Mouse (Mus musculus) R1 (cell line): ENCODE data around the gene Sept3.
A peak's percentile ranks its signal among the peaks of the same experiment; 100 is the strongest.

Experiments
- DNase-seq: peaks from one replicate; pipeline ENCODE4 v3.0.0-alpha.2; 2018; ENCODE audit warnings: low read depth, low spot score

Gene Sept3

DNA sequence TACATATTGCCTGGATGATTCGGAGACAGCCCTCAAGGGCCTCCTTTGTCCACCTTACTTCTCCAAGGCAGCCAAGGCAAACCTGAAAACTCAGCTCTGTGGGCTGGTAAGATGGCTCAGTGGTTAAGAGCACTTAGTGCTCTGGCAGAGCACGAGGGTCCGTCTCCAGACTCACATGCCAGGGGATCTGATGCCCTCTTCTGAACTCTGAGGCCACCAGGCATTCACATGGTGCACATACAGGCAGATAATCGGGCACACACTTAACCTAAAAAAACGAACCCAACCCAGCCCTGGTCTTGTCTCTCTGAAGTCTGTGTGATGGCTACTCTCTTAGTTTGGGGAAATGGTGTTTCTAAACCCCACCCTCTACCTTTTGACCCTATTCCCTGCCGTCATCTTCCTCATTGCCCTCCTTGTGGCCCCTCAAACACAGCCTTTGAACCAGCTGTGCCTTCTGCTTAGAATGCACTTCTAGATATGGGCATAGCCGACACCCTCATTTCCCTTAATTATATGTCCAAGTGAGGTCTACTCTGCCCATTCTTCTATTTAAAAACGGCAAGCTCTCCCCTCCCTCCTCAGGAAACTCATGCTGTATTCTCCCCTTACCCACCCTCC, 65.1 kb downstream of the Sept3 start:
- DNase-seq = no peak

DNA sequence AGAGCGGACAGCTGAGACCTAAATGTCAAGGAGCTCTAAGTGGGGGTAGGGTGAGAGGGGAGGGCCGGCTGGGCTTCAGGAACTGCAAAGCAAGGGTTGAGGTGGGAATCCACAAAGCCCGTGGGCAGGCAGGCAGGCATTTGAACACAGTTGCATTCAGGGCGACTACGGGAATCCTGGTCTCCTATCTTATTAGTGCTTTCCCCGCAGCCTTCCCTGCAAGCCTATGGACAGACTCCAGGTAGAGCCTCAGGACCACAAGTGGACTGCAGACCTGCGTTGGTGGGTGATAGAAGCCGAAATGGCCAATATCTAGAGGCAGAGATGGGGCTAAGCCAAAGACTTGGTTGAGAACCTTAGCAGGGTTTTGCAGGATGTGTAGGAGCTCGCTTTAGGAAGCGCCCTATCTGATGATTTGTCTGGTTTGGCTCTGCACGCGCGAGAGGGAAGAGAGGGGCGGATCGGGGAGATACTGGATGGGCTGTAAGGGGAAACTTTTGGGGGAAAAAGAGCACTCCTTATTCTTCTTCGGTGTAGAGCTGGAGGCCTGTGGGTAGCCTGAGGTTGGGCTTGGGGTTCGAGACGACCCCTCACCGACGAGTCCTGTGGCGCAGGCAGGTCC, 65.8 kb downstream of the Sept3 start:
- DNase-seq = peak; percentile 36

DNA sequence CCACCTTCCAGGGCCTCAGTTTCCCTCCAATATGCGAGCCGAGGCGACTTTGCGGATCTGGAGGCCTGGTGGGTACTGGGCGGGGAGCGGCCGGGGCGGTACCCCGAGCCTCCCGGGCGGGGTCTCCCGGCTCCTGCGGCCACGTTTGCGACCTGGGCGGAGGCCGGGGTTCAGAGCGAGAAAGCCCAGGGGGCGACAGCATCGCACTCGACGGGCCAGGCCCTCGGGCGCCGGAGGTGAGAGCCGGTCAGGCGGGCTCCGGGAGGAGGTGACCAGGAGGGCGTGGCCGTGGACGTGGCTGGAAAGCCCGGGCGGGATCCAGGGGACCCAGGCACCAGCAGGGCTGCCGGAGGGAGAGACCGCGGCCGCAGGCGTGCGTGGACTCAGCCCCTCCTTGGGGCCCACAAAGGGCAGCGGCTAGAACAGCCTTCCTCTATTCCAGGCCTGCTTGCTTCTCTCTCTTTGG, 66.4 kb downstream of the Sept3 start:
- DNase-seq = no peak

DNA sequence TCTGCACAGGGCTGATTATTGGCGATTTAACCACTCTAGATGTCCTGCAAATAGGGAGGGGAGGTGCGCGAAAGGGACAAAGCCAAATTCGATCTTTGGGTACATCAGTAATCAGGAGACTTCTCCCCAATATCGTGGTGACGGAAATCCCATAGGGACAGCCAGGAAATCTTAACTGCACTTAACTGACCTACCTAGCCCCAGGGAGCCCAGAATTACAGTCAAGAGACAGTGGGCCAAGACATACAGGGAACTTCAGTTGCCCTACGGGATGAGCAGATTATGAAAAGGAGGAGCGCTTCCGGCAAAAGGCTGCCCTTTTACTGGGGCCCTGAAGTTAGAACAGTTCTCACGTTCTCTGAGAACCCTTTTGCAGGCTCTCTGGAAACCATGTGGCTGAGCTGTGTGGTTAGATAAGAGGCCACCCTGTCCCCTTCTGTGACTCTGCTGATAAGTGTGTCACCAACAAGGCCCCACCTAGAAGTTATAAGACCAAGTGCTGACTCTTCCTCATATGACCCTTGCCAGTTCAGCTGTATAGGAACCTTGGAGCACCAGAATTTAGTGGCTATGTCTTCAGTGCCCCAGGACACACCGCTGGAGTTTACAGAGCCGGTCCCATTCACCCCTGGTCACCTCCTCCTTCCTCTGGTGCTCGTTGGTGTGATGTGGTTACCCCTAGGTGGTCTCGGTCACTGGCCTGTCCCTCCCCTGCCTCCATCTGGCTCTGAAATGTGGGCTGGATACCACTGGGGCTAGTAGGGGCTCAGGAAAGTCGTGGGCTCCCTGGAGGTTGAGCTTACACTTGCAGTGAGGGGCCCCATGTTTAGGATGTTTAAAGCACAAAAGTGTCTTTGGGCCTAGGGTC, 67.2 kb downstream of the Sept3 start:
- DNase-seq = no peak

DNA sequence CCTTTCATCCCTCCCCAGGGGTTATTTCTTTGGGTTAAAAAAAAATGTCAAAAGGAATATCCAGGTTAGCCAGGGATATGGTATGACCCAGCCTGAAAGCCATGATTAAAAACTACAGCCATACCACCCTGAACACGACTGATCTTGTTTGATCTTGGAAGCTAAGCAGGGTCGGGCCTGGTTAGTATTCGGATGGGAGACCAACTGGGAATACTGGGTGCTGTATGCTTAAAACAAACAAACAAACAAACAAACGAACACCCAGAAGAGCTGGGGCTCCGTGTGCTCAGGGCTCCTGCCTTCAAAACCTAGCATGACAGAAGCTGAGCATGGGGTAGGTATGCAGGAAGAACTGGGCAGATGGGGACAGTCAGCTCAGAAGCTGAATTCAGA, 67.8 kb downstream of the Sept3 start:
- no peak for DNase-seq

DNA sequence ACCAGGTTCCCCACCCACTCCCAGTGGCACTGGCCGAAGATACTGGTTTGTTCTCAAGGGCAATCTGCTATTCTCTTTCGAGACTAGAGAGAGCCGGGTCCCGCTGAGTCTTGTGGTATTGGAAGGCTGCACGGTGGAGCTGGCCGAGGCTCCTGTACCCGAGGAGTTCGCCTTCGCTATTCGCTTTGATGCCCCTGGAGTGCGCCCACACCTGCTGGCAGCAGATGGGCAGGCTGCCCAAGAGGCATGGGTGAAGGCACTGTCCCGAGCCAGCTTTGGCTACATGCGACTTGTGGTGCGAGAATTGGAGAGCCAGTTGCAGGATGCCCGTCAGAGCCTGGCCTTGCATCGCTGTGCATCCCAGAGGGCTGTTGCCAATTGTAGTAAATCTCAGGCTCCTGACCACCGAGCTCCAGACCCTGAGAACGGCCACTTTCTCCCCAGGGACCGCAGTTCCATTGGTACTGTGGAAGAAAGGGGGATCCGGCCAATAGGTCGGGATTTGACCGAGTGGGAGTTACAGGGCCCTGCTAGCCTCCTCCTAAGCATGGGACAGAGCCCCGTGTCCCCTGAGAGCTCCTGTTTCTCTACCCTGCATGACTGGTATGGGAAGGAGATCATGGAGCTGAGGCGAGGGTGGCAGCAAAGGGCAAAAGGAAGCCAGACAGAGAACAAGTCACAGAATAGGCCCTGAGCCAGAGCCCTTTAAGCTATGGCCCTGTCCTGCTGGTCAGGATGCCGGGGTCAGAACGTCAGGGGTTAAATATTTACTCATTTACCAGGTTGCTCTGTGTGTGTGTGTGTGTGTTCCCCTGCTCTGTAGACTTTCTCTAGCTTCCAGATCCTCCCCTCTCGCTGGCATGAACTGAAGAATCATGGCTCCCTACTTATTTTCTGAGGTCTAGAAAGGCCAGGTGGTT, 68.9 kb downstream of the Sept3 start:
- DNase-seq = no peak
